Mouse (Mus musculus) forelimb bud, embryonic 11.5 days (tissue): Measurements from ENCODE around the gene Bcat2.

Source experiments
- DNase-seq: peaks from one replicate; pipeline ENCODE4 v3.0.0-alpha.2; 2012; ENCODE audit warnings: low read depth, low spot score

Gene Bcat2

GRCm38 (mm10) chr7:45587631-45588592 lies 18.0 kb downstream of the Bcat2 start:
- DNase-seq, result no peak

GRCm38 (mm10) chr7:45589173-45589572 lies 19.2 kb downstream of the Bcat2 start:
- DNase-seq, result peak; percentile 95

DNA sequence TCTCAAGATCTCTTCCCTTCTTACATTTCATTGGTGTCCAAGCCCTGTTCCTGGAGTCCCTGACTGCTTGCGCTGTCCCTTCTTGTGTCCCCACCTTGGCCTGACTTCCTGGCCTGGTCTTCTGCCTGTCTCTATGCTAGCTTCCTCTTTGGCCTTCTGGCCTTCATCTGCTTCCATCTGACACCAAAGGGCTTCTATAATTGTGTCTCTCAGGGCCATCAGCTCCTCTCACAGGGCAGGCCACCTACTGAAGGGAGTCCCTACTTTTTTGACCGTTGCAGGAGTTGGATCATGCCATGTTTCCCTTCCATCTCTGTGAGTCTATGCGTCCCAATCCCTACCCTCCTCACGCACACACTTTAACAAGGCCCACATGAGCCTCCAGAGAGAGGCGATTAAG lies 19.9 kb downstream of the Bcat2 start:
- no peak for DNase-seq

- no peak for DNase-seq
Measured at GRCm38 (mm10) chr7:45590874-45591273, 20.9 kb downstream of the Bcat2 start.

DNA sequence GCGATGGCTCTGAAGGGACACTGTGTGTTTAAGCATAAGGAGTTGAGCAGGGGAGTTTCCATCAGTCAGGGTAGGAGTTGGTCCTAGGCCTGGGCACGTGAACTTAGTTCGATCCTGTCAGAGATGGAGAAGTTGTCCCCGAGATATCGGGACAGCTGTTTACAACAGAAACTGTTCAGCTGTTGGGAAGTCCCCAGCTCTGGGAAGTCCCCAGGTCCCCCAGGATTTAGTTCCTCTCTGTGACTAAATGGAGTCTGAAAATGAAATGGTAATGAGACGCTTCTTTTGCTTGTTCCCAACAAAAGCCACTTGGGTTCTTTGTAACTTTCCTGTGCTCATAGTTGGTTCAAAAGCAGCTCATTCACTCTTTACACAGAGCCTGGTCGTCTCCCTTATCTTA lies 21.9 kb downstream of the Bcat2 start:
- DNase-seq, result no peak

- peak; percentile 74 for DNase-seq
Measured at GRCm38 (mm10) chr7:45593118-45593815, 23.3 kb downstream of the Bcat2 start.

DNA sequence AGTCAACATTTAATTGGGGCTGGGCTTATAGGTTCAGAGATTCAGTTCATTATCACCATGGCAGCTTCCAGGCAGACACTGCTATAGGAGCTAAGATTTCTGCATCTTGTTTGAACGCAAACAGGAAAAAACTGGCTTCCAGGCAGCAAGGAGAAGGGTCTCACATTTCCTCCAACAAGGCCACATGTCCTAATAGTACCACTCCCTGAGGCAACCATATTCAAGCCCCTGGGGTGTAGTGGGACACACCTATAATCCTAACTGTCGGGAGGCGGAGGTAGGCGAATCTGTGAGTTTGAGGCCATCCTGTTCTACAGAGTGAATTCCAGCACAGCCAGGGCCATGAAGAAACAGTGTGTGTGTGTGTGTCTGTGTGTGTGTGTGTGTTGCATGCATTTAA lies 25.2 kb downstream of the Bcat2 start:
- DNase-seq, result no peak

- no peak for DNase-seq
Measured at GRCm38 (mm10) chr7:45596107-45596506, 26.2 kb downstream of the Bcat2 start.

GRCm38 (mm10) chr7:45597013-45597412 lies 27.1 kb downstream of the Bcat2 start:
- no peak for DNase-seq

DNA sequence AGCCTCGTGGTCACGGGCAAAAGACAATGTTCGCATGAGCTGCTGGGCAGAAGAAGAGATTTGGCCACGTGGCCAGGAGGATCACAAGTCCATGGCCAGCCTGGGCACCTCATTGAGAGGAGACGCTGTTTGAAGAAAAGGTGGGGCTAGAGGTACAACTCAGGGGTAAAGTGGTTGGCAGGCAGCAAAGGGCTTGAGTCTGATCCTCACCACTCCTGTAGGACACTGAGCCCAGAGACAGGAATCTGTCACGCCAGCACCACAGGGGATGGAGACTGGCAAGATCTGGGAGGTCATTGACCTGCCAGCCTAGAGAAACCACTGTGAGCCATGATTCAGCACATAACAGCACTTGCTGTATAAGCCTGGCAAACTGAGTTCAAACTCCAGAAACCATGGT lies 27.6 kb downstream of the Bcat2 start:
- no peak for DNase-seq

GRCm38 (mm10) chr7:45598960-45599879 lies 29.3 kb downstream of the Bcat2 start:
- DNase-seq, result no peak

- DNase-seq, result no peak
Measured at GRCm38 (mm10) chr7:45605704-45606289, 35.8 kb downstream of the Bcat2 start.

GRCm38 (mm10) chr7:45609511-45609910 lies 39.6 kb downstream of the Bcat2 start:
- no peak for DNase-seq

DNA sequence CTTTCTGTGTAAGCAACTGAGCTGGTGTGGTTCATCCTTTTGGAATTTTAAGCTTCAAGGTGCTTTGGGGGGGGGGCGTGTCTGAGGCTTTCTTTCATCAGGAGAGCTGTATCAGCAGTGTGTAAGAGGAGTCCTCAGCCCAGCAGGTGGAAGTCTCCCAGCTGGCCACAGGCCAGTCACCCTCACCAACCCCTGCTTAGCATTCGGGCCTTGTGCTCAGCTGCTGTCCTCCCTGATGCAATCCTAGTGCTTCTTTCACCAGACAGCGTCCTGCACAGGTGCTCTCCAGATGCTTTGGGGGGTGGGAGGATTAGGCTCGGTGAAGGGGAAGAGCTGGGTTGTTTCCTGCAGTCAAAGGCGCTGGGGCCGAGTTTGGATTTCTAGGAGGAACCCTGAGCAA lies 46.3 kb downstream of the Bcat2 start:
- DNase-seq, result peak; percentile 33

- DNase-seq, result peak; percentile 46
Measured at GRCm38 (mm10) chr7:45617042-45617695, 47.2 kb downstream of the Bcat2 start, which contains the start of gene Fut1. Gene Fut1 (plus strand): TSS chr7:45617289.

DNA sequence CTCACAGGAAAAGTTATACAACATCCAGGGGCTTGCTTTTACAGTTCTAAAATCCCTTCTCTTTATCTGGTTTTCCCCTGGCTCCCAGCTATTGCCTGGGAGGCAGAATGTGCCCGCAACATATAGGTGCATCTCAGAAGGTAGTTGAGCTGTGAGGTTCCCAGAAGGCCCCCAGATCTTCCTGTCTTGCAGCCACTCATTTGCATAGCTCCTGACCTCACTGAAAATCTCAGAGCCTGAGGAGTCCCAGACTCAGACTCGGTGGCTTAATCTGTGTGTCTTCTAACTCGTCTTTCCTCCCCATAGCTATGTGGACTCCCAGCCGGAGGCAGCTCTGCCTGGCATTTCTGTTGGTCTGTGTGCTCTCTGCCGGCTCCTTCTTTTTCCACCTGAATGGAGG lies 48.4 kb downstream of the Bcat2 start:
- no peak for DNase-seq

DNA sequence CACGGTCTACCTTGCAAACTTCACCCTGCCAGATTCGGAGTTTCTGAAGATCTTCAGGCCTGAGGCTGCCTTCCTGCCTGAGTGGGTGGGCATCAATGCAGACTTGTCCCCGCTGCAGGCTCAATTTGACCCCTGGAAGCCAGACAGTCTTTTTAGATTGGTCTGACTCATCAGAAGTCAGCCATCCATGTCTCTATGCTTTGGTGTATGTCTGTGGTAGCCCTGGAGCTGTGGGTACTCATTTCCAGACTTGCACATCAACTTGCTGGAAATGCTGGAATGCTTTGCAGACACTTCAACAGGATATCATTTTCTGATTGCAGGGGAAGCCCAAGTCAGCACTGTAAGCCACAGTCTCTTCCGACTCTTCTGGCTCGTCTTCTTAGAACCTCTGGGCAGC lies 49.6 kb downstream of the Bcat2 start:
- DNase-seq, result no peak

DNA sequence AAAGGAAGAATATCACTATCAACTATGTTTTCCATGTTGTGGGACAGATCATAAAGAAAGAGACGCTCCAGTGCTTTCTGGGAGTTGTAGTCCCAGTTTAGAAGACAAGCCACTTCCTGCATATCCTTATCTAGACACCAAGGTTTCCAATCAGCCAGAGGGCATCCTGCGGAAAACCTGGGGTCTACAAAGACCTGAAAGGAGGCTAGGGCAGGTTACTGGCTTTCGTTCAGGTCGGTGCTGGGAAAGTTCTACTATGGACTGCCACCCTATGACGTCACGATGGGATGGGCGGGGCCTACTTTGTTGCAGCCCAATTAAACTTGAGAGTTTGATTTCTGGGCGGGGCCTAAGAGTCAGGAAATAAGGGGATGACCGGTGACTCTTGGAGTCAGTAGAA lies 51.5 kb downstream of the Bcat2 start, which contains the start of gene Izumo1:
Izumo1 (plus strand) TSS at position 369 of the 400 bp plus-strand sequence.
- no peak for DNase-seq

DNA sequence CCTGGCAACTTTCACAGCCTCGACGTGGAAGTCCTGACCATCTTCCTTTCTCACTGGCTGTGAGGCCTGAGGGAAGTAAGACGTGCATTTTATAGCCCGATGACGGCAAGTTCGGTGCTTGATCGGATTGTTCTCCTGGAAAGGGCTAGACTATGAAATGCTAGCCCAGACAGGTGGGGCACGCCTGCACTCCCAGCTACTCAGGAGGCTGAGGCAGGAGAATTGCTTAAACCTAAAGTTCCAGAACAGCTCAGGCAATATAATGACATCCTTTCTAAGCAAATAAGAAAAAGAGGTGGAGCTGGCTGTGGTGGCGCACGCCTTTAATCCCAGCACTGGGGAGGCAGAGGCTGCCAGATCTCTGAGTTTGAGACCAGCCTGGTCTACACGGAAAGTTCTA lies 53.6 kb downstream of the Bcat2 start:
- DNase-seq, result no peak

DNA sequence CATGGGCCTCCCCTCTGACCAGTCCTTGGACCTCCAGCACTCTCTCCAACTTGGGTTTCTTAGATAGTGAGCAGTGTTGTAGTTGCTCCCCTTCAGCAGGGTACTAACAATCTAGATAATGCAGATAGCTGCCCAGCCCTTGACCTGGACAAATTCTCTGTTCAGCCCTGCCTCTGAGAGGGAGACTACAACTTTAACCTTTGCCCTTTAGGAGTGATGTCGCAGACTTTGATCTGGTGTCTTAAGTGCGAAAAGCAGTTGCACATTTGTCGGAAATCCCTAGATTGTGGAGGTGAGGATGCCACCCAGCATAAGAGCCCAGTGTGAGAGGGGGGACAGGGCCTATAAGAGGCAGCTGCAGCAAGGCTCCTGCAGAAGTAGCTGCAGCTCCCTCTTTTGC lies 54.8 kb downstream of the Bcat2 start:
- no peak for DNase-seq

- DNase-seq, result no peak
Measured at GRCm38 (mm10) chr7:45625481-45625880, 55.5 kb downstream of the Bcat2 start.
